Mouse (Mus musculus) lung, adult 2 months (tissue): Measurements from ENCODE around the gene Akt1s1.

Experiments used
- CTCF ChIP-seq: fragments of 200-500 bp; IDR thresholded peaks from 2 replicates; pipeline ENCODE4 v1.5.1; 2011; ENCODE audit warnings: mild to moderate bottlenecking, low read length, control low read depth; ENCODE audit not compliant: insufficient read depth
- POLR2A ChIP-seq: fragments of 200-500 bp; IDR thresholded peaks from 2 replicates; pipeline ENCODE4 v1.6.1; 2011; ENCODE audit warnings: low read depth, mild to moderate bottlenecking, control low read depth, low read length, borderline replicate concordance; ENCODE audit errors: extremely low read depth

- TF ChIP-seq CTCF (no peak), POLR2A (no peak)
Observed at GRCm38 (mm10) chr7:44809466-44809865, 39.3 kb upstream of the Akt1s1 start.
